Mouse (Mus musculus) stomach, postnatal 0 days (tissue): ENCODE data around the gene Srrt. TPM values are rescaled to one million over a fixed set of nuclear protein-coding genes. Genes with fewer than 3 reads are reported as not detected.

ENCODE experiments used
- ATAC-seq: fragments of 200-750 bp; cut with Nextera tagmentation; 2 replicates; pipeline ENCODE4 v1.8.0; 2017; ENCODE audit not compliant: low FRiP score, low TSS enrichment
- DNase-seq: peaks from one replicate; pipeline ENCODE4 v3.0.0-alpha.2; 2016; ENCODE audit warnings: low spot score
- H3K27ac ChIP-seq: fragments of 300-500 bp; sonication (generic); replicated peaks from 2 replicates; pipeline ENCODE4 v1.5.1; 2014; ENCODE audit warnings: mild to moderate bottlenecking, control low read depth
- H3K27me3 ChIP-seq: fragments of 300-500 bp; sonication (generic); 2 replicates; pipeline ENCODE4 v1.6.1; 2014; ENCODE audit warnings: low read length; ENCODE audit not compliant: control insufficient read depth, insufficient read depth
- H3K36me3 ChIP-seq: fragments of 300-500 bp; sonication (generic); 2 replicates; pipeline ENCODE4 v1.6.1; 2014; ENCODE audit warnings: low read length, mixed read lengths; ENCODE audit not compliant: control insufficient read depth, insufficient read depth
- H3K4me1 ChIP-seq: fragments of 300-500 bp; sonication (generic); replicated peaks from 2 replicates; pipeline ENCODE4 v1.6.1; 2014; ENCODE audit warnings: antibody characterized with exemption; ENCODE audit not compliant: control insufficient read depth, insufficient read depth
- H3K4me2 ChIP-seq: fragments of 300-500 bp; sonication (generic); replicated peaks from 2 replicates; pipeline ENCODE4 v1.6.1; 2014; ENCODE audit warnings: low read depth, mild to moderate bottlenecking, control low read depth, moderate library complexity
- H3K4me3 ChIP-seq: fragments of 300-500 bp; sonication (generic); 2 replicates; pipeline ENCODE4 v1.5.1; 2014; ENCODE audit warnings: low read depth, low read length, control low read depth
- H3K9ac ChIP-seq: fragments of 300-500 bp; sonication (generic); 2 replicates; pipeline ENCODE4 v1.6.1; 2014; ENCODE audit warnings: mild to moderate bottlenecking, low read length, control low read depth, mixed read lengths
- H3K9me3 ChIP-seq: fragments of 300-500 bp; sonication (generic); 2 replicates; pipeline ENCODE4 v1.6.1; 2016; ENCODE audit warnings: low read length; ENCODE audit not compliant: control insufficient read depth
- CTCF ChIP-seq: IDR thresholded peaks from 2 replicates; pipeline ENCODE4 v1.5.1; 2016; ENCODE audit warnings: antibody characterized with exemption, low read depth, mild to moderate bottlenecking, moderate library complexity
- EP300 ChIP-seq: optimal IDR thresholded peaks from 2 replicates; pipeline ENCODE3; 2016; ENCODE audit warnings: antibody characterized with exemption
- WGBS: fragments of 180-500 bp; shearing (Covaris S2); extraction: QIAGEN DNeasy Blood & Tissue Kit; methylation state at CpG from one replicate; pipeline ENCODE4 v1.1.7; 2014; 5-methylcytosine and 5-hydroxymethylcytosine counted together
- polyA plus RNA-seq: library from polyadenylated mRNA; unstranded; fragments of >200 nt; fragmentation: Nextera tagmentation; extraction: Ambion mirVana; gene quantifications from 2 replicates; pipeline ENCODE4 v1.2.1, GENCODE M21; 2015

Srrt gene
- polyA plus RNA-seq, 1 experiment from 2014 or later = 29.3 TPM

- 41% methylated on average over 29 of the region's 30 CpGs for WGBS
- peak; percentile 73 for TF ChIP-seq CTCF
- no peak for TF ChIP-seq EP300
- Histone ChIP-seq H3K9me3 (no peaks in the 10 kb centered on the region), H3K27me3 (no peaks in the 10 kb centered on the region), H3K4me3 (no peak overlapping the region), H3K4me1 (peaks cover 16% of the 10 kb centered on the region), H3K36me3 (0 out of 2 replicates have a peak, but pooled peaks cover 2% of the 10 kb centered on the region), H3K27ac (peak overlapping the region; percentile 92), H3K9ac (peak overlapping the region; percentile 75), H3K4me2 (no peak overlapping the region; the same call in 1 of the 2 replicates)
- ATAC-seq (no peak), DNase-seq (peak; percentile 69)
Measured at GRCm38 (mm10) chr5:137315084-137315903, 7.8 kb upstream of the Srrt start.

- Histone ChIP-seq H3K4me2 (peak within 1 kb of the TSS; percentile 88), H3K9ac (peak within 1 kb of the TSS; percentile 75), H3K4me1 (peaks cover 16% of the 10 kb centered on the region), H3K4me3 (peak within 1 kb of the TSS; percentile 59), H3K27me3 (no peaks in the 10 kb centered on the region), H3K27ac (peak within 1 kb of the TSS; percentile 92), H3K9me3 (no peaks in the 10 kb centered on the region), H3K36me3 (0 out of 2 replicates have a peak, but pooled peaks cover 8% of the 10 kb centered on the region)
- peak; percentile 87 for ATAC-seq
- 18% methylated on average over 29 of the region's 30 CpGs for WGBS
- TF ChIP-seq EP300 (no peak), CTCF (peak; percentile 62)
- DNase-seq = peak; percentile 85
Measured at GRCm38 (mm10) chr5:137314193-137315083, 7.0 kb upstream of the Srrt start, which contains the start of gene Trip6. Trip6 (minus strand) TSS chr5:137314404.

- peaks cover 16% of the 10 kb centered on the region for H3K4me1 ChIP-seq
- H3K9ac ChIP-seq = peak overlapping the region; percentile 75
- ATAC-seq (peak; percentile 41), DNase-seq (peak; percentile 52)
- peaks cover 14% of the 10 kb centered on the region for H3K36me3 ChIP-seq
- TF ChIP-seq CTCF (no peak), EP300 (no peak)
- H3K9me3 ChIP-seq = no peaks in the 10 kb centered on the region
- no peaks in the 10 kb centered on the region for H3K27me3 ChIP-seq
- peak overlapping the region; percentile 88 for H3K4me2 ChIP-seq
- peak overlapping the region; percentile 59 for H3K4me3 ChIP-seq
- peak overlapping the region; percentile 92 for H3K27ac ChIP-seq
- WGBS = under 1% methylated on average over 22 of the region's 22 CpGs
Measured at GRCm38 (mm10) chr5:137313466-137314192, 6.2 kb upstream of the Srrt start.

GRCm38 (mm10) chr5:137308356-137308755, 882 bp upstream of the Srrt start:
- Histone ChIP-seq H3K4me3 (no peak overlapping the region), H3K9me3 (no peaks in the 10 kb centered on the region), H3K4me1 (peaks cover 7% of the 10 kb centered on the region), H3K27me3 (no peaks in the 10 kb centered on the region), H3K27ac (peak overlapping the region; percentile 93; the same call in 1 of the 2 replicates), H3K9ac (no peak overlapping the region; the same call in 1 of the 2 replicates), H3K36me3 (peaks cover 15% of the 10 kb centered on the region), H3K4me2 (peak overlapping the region; percentile 64; the same call in 1 of the 2 replicates)
- no peak for ATAC-seq
- 94% methylated on average over 4 of the region's 4 CpGs for WGBS
- no peak for DNase-seq
- TF ChIP-seq EP300 (no peak), CTCF (0 out of 2 replicates have a peak, but pooled peaks have one; percentile 30)

- H3K4me1 ChIP-seq = no peaks in the 10 kb centered on the region; the same call in none of the 2 replicates
- TF ChIP-seq EP300 = no peak
- TF ChIP-seq CTCF = no peak
- DNase-seq (no peak), ATAC-seq (no peak)
- peak overlapping the region; percentile 93 for H3K27ac ChIP-seq
- H3K36me3 ChIP-seq = peaks cover 23% of the 10 kb centered on the region
- H3K4me2 ChIP-seq = peak overlapping the region; percentile 64
- H3K27me3 ChIP-seq = no peaks in the 10 kb centered on the region
- no peaks in the 10 kb centered on the region for H3K9me3 ChIP-seq
- H3K9ac ChIP-seq = peak overlapping the region; percentile 98
- peak overlapping the region; percentile 96 for H3K4me3 ChIP-seq
- 7% methylated on average over 12 of the region's 12 CpGs for WGBS
Measured at GRCm38 (mm10) chr5:137306439-137307005, 952 bp downstream of the Srrt start.
